Mouse (Mus musculus): Measurements from ENCODE around the gene Qars.
A peak's percentile ranks its signal among the peaks of the same experiment; 100 is the strongest.

Gene Qars

DNA sequence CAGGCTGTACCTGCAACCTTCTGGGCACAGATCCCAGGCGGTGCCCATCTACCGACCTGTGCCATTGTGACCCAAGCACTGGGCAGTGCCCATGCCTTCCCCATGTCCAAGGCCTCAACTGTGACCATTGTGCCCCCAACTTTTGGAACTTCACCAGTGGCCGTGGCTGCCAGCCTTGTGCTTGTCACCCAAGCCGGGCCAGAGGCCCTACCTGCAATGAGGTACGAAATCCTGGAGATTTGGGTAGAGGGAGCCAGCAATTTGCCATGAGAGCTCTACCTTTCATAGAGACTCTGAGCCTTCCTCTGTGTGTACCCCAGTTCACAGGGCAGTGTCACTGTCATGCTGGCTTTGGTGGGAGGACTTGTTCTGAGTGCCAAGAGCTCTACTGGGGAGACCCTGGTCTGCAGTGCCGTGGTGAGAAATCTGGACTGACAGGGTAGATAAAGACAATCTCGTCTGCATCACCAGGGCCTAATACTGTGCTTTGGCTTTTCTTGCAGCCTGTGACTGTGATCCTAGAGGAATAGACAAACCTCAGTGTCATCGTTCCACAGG, 20.5 kb upstream of the Qars start:
- DNase-seq (ENCODE audit: low read depth, low spot score) = no peak

DNA sequence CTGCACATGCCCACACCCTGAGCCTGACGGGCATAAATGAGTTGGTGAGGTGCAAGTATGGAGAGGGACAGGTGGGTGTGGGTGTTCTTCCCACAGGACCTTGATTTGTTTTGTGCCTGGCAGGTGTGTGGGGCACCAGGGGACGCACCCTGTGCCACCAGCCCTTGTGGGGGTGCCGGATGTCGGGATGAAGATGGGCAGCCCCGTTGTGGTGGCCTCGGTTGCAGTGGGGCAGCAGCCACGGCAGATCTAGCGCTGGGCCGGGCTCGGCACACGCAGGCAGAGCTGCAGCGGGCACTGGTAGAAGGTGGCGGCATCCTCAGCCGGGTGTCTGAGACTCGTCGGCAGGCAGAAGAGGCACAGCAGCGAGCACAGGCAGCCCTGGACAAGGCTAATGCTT, 19.1 kb upstream of the Qars start:
- DNase-seq (ENCODE audit: low read depth, low spot score) = no peak

DNA sequence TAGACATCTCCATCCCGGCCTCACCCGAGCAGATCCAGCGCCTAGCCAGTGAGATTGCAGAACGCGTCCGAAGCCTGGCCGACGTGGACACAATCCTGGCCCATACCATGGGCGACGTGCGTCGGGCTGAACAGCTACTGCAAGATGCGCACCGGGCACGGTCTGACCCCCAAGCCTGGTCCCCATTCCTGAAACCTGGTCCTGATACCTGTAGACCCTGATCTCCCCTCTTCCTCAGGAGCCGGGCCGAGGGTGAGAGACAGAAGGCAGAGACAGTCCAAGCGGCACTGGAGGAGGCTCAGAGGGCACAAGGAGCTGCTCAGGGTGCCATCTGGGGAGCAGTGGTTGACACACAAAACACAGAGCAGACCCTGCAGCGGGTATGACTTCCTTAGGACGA, 18.3 kb upstream of the Qars start:
- no peak for DNase-seq (ENCODE audit: low read depth, low spot score)

DNA sequence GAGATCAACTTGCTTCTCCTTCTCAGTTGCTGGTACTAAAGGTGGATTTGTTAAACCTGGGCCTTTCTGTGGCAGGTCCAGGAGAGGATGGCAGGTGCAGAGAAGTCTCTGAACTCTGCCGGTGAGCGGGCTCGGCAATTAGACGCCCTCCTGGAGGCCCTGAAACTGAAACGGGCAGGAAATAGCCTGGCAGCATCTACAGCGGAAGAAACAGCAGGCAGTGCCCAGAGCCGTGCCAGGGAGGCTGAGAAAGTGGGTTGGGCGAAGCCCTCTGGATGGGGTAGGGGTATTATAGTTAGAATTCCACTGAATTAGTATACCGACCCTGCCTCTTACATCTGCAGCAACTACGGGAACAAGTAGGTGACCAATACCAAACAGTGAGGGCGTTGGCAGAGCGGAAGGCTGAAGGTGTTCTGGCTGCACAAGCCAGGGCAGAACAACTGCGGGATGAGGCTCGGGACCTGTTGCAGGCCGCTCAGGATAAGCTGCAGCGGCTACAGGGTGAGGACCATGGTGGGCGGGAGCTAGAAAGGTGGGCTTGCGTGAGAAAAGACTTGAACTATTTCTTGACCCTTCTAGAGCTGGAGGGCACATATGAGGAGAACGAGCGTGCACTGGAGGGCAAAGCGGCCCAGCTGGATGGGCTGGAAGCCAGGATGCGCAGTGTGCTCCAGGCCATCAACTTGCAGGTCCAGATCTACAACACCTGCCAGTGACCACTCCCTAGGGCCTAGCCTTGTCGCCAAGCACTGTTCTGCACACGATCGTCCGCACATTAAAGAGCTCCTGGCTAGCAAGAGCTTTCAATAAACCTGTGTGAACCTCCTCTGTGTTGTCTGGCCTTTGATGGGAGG, 17.6 kb upstream of the Qars start:
- DNase-seq (ENCODE audit: low read depth, low spot score) = no peak

DNA sequence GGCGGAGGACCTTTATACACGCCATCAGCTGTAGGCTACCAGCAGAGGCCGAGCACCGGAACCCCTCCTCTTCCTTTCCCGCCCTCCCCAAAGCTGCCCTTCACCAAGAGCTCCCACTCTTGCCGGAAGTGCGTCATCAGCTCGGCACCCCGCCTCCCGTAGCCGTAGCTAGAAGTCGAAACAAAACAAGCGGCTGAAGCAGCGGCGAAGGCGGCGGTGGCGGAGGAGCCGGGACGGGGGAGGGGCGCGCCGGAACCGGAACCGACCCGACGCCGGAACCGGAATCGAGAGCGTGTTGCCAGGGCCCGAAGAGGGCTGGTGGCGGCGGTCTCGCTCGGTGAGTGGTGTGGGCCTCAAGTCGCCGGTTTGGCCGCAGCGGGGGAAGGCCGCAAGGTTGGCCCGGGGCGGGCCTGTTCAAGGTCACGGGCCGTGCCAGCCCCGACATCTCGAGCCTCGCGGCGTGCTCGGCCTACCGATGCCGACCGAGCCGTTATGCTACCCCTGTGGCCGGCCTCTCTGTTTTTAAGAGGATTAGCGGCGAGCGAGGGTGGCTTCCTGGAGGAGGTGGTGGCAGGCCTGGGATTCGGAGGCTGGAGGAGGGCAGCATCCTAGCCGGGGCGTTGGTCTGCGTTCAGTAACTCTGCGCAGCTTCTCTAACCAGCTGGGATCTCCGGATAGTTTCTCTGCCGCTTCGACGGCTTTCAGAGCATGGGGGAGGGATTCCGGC, 16.8 kb upstream of the Qars start, which contains the start of gene Usp19:
Gene Usp19, plus strand, starts transcription at position 44 of the 727 bp plus-strand sequence.
- peak; percentile 91 for DNase-seq (ENCODE audit: low read depth, low spot score)

DNA sequence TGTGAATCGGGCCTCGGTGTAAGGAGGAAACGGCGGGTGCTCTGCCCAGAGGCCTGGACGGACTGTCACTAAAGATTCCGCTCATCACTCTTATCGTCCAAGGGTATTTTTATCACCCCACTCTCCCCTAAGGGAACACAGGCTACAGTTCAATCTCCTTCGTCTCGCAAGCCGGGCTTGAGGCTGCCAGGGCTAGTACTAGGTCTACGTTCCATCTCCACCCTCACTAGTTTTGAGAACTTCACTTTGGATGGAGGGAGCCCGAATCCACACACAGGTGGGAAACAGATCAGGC, 16.3 kb upstream of the Qars start:
- DNase-seq (ENCODE audit: low read depth, low spot score) = no peak

DNA sequence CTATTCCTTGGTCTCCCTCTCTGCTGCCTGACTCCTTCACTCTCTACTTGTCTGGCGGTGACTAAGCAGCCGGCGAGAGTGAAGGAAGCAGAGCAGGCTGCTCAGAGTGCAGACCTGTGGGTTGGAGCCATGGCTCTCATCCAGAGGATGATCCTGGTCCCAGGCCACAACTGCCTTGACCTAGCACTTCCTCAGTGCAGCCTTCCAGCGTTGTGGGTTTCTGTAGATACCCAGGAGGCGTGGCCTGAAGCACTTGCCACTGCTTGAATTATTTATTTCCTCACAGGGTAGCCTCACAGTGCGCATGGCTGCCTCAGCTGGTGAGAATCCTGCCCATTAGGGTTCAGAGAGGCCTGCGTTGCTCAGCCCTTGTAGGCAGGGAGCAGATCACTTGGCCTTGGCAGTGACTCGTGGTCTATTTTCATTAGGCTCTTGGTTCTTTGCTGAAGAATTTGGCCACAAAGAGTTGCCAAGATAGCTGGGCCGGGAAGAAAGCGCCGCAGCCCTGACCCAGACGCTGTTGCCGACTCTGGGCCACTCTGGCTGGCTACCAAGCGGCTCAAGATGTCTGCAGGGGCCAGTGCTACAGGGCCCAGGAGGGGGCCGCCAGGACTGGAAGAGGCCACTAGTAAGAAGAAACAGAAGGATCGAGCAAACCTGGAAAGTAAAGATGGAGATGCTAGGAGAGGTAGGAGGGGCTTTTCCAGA, 15.3 kb upstream of the Qars start:
- DNase-seq (ENCODE audit: low read depth, low spot score) = no peak

DNA sequence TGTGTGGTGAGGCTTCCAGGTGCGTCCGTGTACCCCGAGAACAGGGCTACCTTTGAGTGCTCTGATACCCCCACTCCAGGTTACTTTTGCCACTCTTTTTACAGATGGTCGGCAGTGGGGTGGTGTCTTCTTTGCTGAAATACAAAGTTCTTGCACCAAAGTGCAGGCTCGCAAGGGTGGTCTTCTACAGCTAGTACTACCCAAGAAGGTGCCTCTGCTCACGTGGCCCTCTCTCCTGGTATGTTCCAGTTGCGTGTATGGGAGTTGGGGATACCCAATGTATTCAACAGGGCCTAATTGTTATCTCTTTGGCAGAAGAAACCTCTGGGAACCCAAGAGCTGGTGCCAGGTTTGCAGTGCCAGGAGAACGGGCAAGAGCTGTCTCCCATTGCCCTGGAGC, 14.3 kb upstream of the Qars start:
- DNase-seq (ENCODE audit: low read depth, low spot score) = no peak

DNA sequence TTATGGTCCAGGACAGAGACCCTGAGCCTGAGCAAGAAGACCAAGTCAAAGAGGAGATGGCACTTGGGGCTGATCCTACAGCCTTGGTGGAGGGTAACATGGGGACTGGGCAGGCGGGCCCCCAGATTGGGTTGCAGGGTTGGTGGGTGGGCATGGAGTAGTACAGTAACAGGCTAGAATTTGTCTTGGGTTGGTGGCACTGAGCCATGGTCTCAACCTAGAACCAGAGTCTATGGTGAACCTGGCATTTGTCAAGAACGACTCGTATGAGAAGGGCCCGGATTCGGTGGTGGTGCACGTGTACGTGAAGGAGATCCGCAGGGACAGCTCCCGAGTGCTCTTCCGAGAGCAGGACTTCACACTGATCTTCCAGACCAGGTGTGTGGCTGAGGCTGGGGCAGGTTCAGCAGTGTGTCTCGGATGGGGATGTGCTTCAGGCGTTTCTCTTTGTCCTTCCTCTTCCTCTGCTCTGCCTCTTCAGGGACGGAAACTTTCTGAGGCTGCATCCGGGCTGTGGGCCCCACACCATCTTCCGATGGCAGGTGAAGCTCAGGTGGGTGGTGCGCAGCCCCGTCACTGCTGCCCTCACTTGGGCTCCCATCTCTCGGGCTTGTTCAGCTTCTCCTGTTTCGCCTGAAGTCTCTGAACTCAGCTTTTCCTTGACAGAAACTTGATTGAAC, 13.2 kb upstream of the Qars start:
- no peak for DNase-seq (ENCODE audit: low read depth, low spot score)

DNA sequence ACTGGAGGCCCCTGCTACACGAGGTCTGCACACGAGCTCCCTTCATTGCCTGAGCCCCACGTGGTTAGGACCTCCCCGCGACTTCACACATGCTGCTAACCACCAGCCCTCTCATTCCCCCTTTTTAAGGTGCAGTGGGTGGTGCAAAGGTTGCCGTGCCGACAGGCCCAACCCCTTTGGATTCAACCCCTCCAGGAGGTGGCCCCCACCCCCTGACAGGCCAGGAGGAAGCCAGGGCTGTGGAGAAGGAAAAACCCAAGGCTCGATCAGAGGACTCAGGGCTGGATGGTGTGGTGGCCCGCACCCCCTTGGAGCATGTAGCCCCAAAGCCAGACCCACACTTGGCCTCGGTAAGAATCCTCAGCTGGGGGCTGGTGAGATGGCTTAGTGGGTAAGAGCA, 12.6 kb upstream of the Qars start:
- no peak for DNase-seq (ENCODE audit: low read depth, low spot score)

DNA sequence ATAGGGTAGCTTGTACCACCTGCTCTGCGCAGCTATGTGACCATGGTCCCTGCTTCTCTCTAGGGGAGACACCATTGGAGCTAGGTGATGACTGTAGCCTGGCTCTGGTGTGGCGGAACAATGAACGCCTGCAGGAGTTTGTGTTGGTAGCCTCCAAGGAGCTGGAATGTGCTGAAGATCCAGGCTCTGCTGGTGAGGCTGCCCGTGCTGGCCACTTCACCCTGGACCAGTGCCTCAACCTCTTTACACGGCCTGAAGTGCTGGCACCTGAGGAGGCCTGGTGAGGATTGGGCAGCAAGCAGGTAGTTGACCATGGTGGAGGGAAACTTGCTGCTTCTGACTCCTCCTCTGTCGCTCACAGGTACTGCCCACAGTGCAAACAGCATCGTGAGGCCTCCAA, 8.3 kb upstream of the Qars start:
- DNase-seq (ENCODE audit: low read depth, low spot score) = no peak

DNA sequence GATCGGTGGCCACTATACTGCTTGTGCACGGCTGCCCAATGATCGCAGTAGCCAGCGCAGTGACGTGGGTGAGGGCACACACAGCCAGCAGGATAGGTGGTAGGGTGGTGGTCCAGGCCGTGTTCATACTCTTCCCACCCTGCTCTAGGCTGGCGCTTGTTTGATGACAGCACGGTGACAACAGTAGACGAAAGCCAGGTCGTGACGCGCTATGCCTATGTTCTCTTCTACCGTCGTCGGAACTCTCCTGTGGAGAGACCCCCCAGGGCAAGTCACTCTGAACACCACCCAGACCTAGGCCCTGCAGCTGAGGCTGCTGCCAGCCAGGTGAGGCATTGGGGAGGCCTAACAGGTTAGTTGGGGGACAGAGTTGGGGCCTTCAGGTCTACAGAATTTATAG, 7.6 kb upstream of the Qars start:
- no peak for DNase-seq (ENCODE audit: low read depth, low spot score)

DNA sequence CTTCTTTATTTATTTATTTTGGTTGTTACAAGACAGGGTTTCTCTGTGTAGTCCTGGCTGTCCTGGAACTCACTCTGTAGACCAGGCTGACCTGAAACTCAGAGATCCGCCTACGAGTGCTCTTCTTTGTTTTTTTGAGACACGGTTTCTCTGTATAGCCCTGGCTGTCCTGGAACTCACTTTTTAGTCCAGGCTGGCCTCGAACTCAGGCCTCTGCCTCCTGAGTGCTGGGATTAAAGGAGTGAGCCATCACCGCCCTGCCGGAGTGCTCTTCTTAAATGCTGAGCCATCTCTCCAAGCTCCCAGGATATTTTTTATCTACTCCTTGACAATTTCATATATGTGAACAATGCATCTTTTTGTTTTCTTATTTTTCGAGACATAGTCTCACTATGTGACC, 605 bp upstream of the Qars start:
- DNase-seq (ENCODE audit: low read depth, low spot score) = no peak

DNA sequence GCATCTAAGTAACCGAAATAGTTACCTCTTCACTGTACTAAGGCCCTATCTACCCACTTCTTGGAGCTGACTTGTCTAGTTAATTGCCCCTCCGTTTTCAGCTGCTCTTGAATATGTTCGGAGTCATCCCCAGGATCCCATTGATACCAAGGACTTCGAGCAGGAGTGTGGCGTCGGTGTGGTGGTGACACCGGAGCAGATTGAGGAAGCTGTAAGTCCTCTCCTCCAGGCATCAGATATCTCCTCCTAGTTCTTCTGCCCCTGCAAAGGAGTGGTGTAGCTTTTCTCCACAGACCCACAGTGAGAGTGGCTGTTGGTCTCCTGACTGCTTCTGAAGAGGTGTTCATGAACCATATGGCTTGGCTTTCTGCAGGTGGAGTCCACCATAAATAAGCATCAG, 1.3 kb downstream of the Qars start:
- DNase-seq (ENCODE audit: low read depth, low spot score) = no peak

DNA sequence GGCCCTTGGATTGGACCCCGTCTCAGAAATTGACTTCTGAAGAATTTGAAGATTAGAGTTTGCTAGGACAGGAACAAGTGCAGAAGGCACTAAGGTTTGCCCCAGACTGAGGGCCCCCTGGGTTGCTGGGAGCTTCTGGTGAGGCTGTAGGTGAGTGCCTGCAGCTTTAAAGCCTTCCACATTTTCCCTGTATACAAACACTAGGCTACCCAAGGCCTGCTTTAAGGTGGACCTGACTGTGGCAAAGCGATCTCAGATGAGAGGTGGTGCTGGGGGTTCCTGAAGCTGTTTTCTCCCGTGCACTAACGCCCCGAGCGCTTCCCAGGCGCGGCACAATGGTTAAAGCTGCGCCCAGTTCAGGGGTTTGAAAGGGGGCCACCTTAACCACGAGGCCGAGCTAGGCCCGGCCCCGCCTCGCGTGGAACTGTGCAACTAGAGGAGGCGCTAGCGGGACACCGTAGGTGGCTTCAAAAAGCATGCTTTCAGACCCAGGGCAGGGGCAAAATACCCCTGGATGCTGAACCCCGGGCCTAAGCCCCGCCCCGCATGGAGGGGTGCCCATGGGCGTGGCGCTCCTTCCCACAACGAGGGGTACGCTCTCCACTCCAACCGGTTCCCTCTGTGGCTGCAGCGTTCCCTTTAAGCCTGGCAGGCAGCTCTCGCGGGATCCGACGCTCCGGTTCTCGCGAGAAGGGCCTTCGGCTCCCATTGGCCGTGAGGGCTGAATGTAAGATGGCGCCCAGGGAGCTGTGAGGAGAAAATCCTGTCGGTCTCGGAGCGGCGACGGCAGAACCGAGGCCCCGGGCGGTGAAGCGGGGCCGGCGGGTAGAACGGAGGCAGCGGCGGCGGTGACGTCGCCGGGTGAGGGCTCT, 9.1 kb downstream of the Qars start, which contains the start of gene Qrich1:
Gene Qrich1, plus strand, starts transcription at position 427 of the 872 bp plus-strand sequence.
- DNase-seq (ENCODE audit: low read depth, low spot score) = peak; percentile 98

DNA sequence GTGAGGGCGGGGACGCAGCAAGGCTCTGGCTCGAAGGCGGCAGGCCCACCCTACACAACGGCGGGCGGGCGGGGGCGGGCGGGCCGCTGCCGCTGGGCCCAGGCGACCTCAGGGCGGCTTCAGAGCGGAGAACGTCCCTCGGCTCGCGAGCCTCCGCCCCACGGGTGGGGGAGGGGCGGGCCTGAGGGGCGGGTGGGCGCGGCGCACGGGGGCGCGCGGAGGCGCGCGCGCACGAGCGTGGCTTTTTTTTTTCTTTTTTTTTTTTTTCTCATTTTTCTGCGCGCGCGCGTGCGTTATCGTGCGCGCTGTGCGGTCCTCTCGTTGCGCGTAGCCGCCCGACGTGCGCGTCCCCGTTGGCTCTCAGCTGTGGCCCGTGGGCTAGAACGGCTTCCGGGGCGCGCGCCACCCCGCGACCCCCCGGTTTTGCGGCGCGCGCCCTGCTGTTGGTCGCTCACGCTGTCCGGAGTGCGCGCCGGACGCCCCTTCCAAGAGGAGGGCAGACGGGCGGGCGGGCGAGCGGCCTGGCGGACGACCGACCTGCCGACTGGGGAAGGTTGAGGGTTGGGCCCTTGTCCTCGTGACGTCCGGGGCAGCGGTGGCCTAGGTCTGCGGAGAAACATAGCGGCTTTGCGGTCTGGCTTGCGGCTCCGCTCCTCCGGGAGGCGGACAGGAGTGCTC, 9.9 kb downstream of the Qars start:
- peak; percentile 80 for DNase-seq (ENCODE audit: low read depth, low spot score)

DNA sequence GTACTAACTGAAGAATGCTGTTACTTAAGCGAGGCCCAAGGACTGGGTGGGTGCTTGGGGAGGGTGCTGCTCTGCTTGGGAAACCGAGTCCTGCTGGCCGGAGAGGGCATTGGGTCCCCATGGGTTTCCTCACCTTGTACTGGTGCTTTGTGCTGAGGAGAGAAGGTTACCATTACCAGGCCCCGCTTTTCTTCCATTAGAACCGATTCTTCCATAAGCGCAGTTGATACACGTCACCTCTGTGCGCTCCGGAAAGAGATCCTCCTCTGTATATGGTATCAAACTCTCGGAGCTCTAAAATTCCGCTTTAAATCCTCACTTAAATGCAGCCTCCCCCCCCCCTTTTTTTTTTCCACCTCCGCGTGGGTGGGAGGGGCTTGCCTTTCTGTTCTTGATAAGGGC, 10.4 kb downstream of the Qars start:
- peak; percentile 27 for DNase-seq (ENCODE audit: low read depth, low spot score)

DNA sequence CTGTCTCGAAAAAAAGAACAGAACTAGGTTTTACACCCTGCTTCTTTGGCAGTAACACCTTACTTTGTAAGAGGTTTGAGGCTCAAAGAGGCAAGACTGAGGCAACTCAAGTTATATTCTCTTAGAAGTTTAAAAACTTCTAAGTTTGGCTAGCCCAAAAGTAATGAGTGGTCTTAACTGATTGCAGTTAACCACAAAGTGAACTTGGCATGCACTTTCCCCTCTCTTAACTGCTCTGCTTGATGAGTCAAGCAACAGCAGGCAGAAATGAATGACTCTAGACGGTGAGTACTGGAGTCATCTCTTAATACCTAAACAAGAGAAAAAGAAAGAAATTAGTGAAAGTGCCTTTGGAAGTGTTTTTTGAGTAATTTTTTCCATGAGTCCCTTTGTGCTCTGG, 14.1 kb downstream of the Qars start:
- no peak for DNase-seq (ENCODE audit: low read depth, low spot score)

DNA sequence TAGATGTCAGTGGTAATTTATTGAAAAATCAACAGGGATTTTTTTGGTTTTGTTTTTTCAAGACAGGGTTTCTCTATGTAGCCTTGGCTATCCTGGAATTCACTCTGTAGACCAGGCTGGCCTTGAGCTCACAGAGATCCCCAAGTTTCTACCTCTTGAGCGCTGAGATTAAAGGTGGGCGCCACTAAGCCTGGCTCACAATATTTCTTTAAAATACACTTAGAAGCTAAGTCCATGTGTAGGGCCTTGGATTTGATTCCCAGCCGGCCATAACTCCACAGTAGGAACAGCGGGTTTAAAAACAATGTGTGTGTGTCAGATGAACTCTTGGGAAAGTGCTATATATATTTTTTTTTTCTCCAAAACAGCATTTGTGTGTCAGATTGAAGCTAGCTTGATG, 15.8 kb downstream of the Qars start:
- DNase-seq (ENCODE audit: low read depth, low spot score) = no peak

DNA sequence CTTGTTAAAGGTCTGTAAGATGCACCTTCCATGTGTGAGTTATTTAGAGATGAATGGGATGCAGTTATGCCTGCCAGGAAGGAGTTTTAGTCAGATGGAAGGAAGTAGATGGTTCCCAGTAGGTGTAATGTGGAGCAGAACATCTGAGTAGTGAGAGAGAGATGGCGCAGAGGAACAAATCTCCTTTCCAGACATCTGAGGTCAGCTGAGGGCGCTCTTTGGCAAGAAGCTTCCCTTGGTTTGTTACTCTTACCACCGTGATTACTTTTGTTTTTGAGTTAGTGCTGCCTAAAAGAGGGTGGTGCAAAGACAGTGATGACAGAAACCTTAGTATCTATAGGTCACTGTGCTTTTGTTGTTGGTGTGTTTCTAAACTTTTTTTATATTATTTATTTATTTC, 17.9 kb downstream of the Qars start:
- no peak for DNase-seq (ENCODE audit: low read depth, low spot score)
